Mouse (Mus musculus): Measurements from ENCODE around the gene 2310057M21Rik.

DNA sequence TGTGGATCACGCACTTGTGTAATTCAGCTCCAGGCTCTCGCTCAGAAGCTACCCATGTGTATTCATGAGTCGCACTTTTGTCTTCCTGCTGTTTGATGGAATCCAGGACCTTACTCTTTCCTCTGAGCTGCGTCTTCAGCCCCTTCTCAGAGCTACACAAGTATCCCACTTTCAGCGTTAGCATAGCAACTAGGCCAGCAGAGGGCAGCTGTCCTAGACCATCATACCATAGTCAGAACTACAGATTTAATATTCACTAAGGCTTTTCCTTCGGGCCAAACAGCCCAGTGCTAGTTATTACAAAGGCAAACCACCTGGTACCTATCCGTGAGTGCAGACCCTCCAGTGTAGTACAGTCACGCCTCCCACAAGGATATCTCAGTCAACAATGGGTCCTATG lies 65.4 kb downstream of the 2310057M21Rik start:
- no peak for TF ChIP-seq POLR2A (IDR thresholded peaks at IDR 0.05; ENCODE audit: low read depth, low read length)
- no peak for TF ChIP-seq CTCF (IDR thresholded peaks at IDR 0.05; ENCODE audit: extremely low read depth, insufficient read depth, insufficient read length, insufficient replicate concordance)
